Mouse (Mus musculus) spleen, adult 12 weeks (tissue): ENCODE data around the gene Zfp40.
"Not testable (repeated sequence)": the region's sequence is repeated elsewhere in the genome, so short reads cannot be mapped to it uniquely, and the experiment has no call there.

Experiments
- DNase-seq: peaks from one replicate; pipeline ENCODE4 v3.0.0; 2022; ENCODE audit warnings: low spot score

The Zfp40 gene

DNA sequence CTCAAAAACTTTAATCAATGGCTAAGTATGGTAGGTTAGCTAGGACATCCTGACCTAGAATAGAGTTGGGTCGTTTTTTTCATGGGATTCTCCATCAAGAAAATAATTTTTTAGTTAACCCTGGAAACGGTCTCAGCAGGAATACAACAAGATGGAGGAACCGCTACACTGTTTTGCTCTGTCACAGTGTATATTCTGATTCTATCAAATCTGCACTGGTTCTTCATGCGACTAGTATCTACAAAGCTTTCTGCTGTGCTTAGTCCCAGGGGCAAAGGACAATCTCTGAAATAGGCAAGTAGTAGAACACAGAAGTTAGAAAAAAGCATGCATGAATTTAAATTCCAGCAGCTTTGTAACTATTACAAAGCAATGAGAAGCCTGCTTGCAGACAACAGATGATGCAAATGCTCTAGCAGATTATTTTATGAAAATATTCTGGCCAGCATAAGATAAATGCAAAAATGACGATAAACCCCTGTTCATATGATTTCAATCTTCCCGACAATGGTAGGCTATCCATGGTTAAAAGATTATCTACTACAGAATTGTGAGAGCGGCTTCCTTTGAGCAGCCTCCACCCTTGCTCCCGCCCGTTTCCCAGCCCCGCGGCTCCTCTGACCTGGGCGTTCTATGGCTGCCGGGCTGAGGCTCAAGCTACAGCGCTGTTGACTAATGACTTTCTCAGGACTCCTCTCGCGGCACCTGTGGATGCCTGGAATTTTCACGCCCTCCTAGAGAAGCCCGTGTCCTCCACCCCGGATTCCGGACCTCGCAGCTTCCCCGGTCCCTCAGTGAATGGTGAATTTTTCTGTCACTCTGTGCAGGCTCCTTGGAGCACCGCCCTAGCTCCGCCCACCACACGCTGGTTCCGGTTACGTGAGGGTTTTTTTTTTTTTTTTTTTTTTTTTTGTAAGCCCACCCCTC lies at the start of gene Zfp40:
Gene Zfp40 (minus strand): TSS at position 800 of the 927 bp plus-strand sequence.
- DNase-seq = peak; percentile 59

DNA sequence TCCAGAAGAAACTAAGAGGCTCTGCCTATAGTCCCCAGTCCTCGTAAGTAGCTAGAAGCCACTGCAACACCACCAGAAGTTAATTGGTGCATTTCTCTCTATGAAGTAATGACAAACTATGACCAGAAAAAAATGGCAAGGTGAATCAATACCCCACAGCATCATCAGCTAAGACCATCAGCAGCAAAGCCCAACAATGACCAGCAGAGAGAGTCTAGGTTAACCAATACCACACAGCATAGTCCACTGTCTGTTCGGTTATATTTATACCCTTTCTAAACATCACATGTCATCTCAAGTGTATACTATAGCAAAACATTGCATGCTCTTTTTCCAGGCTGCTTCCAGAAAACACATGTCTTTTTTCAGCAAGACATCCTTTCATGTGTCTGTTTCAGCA lies 25.3 kb upstream of the Zfp40 start:
- no peak for DNase-seq

DNA sequence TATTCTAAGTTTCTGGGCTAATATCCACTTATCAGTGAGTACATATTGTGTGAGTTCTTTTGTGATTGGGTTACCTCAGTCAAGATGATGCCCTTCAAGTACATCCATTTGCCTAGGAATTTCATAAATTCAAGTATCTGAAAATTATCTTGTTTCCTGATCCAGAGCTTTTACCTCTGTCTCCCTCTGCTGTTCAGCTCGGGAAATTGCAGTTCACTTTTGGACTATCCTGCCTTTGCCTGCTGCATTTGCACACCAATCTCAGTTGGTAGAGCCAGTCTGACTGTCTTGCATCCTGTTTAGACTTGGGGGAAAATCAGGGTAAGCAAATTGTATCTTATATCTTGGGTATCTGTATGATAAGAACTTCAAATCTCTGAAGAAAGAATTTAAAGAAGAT lies 6.8 kb upstream of the Zfp40 start:
- not testable (repeated sequence) for DNase-seq

DNA sequence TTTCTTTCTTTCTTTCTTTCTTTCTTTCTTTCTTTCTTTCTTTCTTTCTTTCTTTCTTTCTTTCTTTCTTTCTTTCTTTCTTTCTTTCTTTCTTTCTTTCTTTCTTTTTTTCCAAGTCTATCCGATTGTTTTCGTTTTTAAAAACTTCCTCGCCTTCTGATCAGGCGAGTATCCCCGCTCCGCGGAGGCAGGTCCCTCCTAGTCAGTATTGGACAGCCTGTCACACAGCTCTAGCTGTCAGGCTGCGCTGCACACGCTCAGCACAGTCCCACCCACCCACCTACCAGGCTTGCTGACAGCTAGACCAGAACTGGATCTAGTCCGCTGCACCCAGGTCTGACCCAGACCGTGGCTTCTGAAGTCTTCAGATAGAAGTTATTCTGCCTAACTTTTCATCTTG lies 389 bp upstream of the Zfp40 start:
- no peak for DNase-seq

- DNase-seq = no peak
Observed at GRCm38 (mm10) chr17:23187680-23188079, 5.4 kb downstream of the Zfp40 start.
